Mouse (Mus musculus): Measurements from ENCODE around the gene Taok3. TPM values are rescaled to one million over a fixed set of nuclear protein-coding genes. Genes with fewer than 3 reads are reported as not detected.
A peak's percentile ranks its signal among the peaks of the same experiment; 100 is the strongest.

Gene Taok3
- polyA plus RNA-seq, 2 experiments: 17.1 to 43.3 TPM

- no peak overlapping the region for H3K4me3 ChIP-seq (ENCODE audit: insufficient read depth in 1 of 2, low read depth in 2 of 2, low read length in 2 of 2)
- no peaks in the 10 kb centered on the region for H3K27me3 ChIP-seq (ENCODE audit: control insufficient read depth, insufficient read depth, low read length)
- DNase-seq (ENCODE audit: low read depth in 3 of 3, low spot score in 3 of 3): peak in 1 of 3 experiments; percentile 19
- H3K4me2 ChIP-seq (ENCODE audit: low read depth): no peak overlapping the region
- H3K36me3 ChIP-seq (replicated peaks; ENCODE audit: control insufficient read depth, insufficient read depth, low read depth): peaks cover 8% of the 10 kb centered on the region
- no peaks in the 10 kb centered on the region for H3K9me3 ChIP-seq (ENCODE audit: control insufficient read depth, low read length)
- no peak overlapping the region for H3K27ac ChIP-seq
- TF ChIP-seq CTCF (IDR thresholded peaks at IDR 0.05; ENCODE audit: low read depth) (peak; percentile 81), EP300 (IDR thresholded peaks at IDR 0.05; ENCODE audit: low read depth) (no peak)
- ATAC-seq (ENCODE audit: insufficient read depth): no peak
- H3K9ac ChIP-seq (replicated peaks): no peak overlapping the region
- 44% methylated on average over 3 of the region's 3 CpGs for whole genome bisulfite sequencing (ENCODE audit: insufficient replicate concordance)
- H3K4me1 ChIP-seq (replicated peaks; ENCODE audit: control insufficient read depth in 2 of 2, insufficient read depth in 2 of 2, low read length in 1 of 2): no peaks in the 10 kb centered on the region
Observed at GRCm38 (mm10) chr5:117096716-117097115, 23.2 kb upstream of the Taok3 start.

GRCm38 (mm10) chr5:117099008-117099407 is 20.9 kb upstream of the Taok3 start:
- WGBS (ENCODE audit: insufficient replicate concordance): 72% methylated on average over 5 of the region's 5 CpGs
- Histone ChIP-seq H3K4me3 (ENCODE audit: insufficient read depth in 1 of 2, low read depth in 2 of 2, low read length in 2 of 2) (no peak overlapping the region), H3K4me1 (replicated peaks; ENCODE audit: control insufficient read depth in 2 of 2, insufficient read depth in 2 of 2, low read length in 1 of 2) (no peaks in the 10 kb centered on the region), H3K9ac (replicated peaks) (no peak overlapping the region), H3K36me3 (replicated peaks; ENCODE audit: control insufficient read depth, insufficient read depth, low read depth) (peaks cover 3% of the 10 kb centered on the region), H3K9me3 (ENCODE audit: control insufficient read depth, low read length) (no peaks in the 10 kb centered on the region), H3K27ac (no peak overlapping the region), H3K4me2 (ENCODE audit: low read depth) (no peak overlapping the region), H3K27me3 (ENCODE audit: control insufficient read depth, insufficient read depth, low read length) (no peaks in the 10 kb centered on the region)
- DNase-seq (ENCODE audit: low read depth in 3 of 3, low spot score in 3 of 3) (no peak), ATAC-seq (ENCODE audit: insufficient read depth) (no peak)
- TF ChIP-seq CTCF (IDR thresholded peaks at IDR 0.05; ENCODE audit: low read depth) (no peak), EP300 (IDR thresholded peaks at IDR 0.05; ENCODE audit: low read depth) (no peak)

- Histone ChIP-seq H3K4me2 (ENCODE audit: low read depth) (no peak overlapping the region), H3K4me1 (replicated peaks; ENCODE audit: control insufficient read depth in 2 of 2, insufficient read depth in 2 of 2, low read length in 1 of 2) (no peaks in the 10 kb centered on the region), H3K4me3 (ENCODE audit: insufficient read depth in 1 of 2, low read depth in 2 of 2, low read length in 2 of 2) (no peak overlapping the region), H3K9me3 (ENCODE audit: control insufficient read depth, low read length) (no peaks in the 10 kb centered on the region), H3K9ac (replicated peaks) (no peak overlapping the region), H3K27ac (no peak overlapping the region), H3K27me3 (ENCODE audit: control insufficient read depth, insufficient read depth, low read length) (no peaks in the 10 kb centered on the region), H3K36me3 (replicated peaks; ENCODE audit: control insufficient read depth, insufficient read depth, low read depth) (peaks cover 3% of the 10 kb centered on the region)
- DNase-seq (ENCODE audit: low read depth in 3 of 3, low spot score in 3 of 3) (no peak), ATAC-seq (ENCODE audit: insufficient read depth) (no peak)
- TF ChIP-seq EP300 (IDR thresholded peaks at IDR 0.05; ENCODE audit: low read depth) (no peak), CTCF (IDR thresholded peaks at IDR 0.05; ENCODE audit: low read depth) (peak; percentile 40)
- WGBS (ENCODE audit: insufficient replicate concordance): 81% methylated on average over 11 of the region's 11 CpGs
Observed at GRCm38 (mm10) chr5:117099742-117100141, 20.2 kb upstream of the Taok3 start.

- no peak overlapping the region for H3K4me2 ChIP-seq (ENCODE audit: low read depth)
- no peak overlapping the region for H3K27ac ChIP-seq
- TF ChIP-seq EP300 (IDR thresholded peaks at IDR 0.05; ENCODE audit: low read depth): no peak
- H3K9ac ChIP-seq (replicated peaks): no peak overlapping the region
- ATAC-seq (ENCODE audit: insufficient read depth) (no peak), DNase-seq (ENCODE audit: low read depth in 3 of 3, low spot score in 3 of 3) (no peak)
- H3K27me3 ChIP-seq (ENCODE audit: control insufficient read depth, insufficient read depth, low read length): no peaks in the 10 kb centered on the region
- 86% methylated on average over 20 of the region's 20 CpGs for WGBS (ENCODE audit: insufficient replicate concordance)
- H3K4me1 ChIP-seq (replicated peaks; ENCODE audit: control insufficient read depth in 2 of 2, insufficient read depth in 2 of 2, low read length in 1 of 2): no peaks in the 10 kb centered on the region
- no peaks in the 10 kb centered on the region for H3K9me3 ChIP-seq (ENCODE audit: control insufficient read depth, low read length)
- no peaks in the 10 kb centered on the region; the same call in none of the 2 replicates for H3K36me3 ChIP-seq (replicated peaks; ENCODE audit: control insufficient read depth, insufficient read depth, low read depth)
- no peak overlapping the region for H3K4me3 ChIP-seq (ENCODE audit: insufficient read depth in 1 of 2, low read depth in 2 of 2, low read length in 2 of 2)
Observed at GRCm38 (mm10) chr5:117103194-117103929, 16.6 kb upstream of the Taok3 start.

DNA sequence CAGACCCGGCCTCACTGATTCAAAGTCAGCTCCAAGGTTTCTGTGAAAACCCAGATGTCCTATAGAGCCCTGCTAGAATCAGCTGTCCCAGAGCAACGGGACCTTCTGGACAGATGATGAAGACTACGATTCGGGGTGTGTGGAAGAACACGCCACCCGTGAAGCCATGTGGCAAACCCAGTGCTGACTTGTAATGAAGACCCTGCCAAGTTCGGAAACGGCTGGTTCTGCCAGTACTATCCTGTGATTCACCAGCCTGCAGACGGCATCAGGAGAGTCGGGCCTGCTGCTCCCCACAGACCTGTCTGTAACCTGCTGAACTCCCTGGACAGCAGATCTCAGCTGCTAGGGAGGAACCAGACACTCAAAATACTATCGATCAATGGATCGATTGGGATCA is 15.6 kb upstream of the Taok3 start:
- no peak for TF ChIP-seq CTCF (IDR thresholded peaks at IDR 0.05; ENCODE audit: low read depth)
- no peak for TF ChIP-seq EP300 (IDR thresholded peaks at IDR 0.05; ENCODE audit: low read depth)
- H3K9me3 ChIP-seq (ENCODE audit: control insufficient read depth, low read length): no peaks in the 10 kb centered on the region
- H3K4me2 ChIP-seq (ENCODE audit: low read depth): no peak overlapping the region
- no peaks in the 10 kb centered on the region for H3K27me3 ChIP-seq (ENCODE audit: control insufficient read depth, insufficient read depth, low read length)
- H3K4me1 ChIP-seq (replicated peaks; ENCODE audit: control insufficient read depth in 2 of 2, insufficient read depth in 2 of 2, low read length in 1 of 2): no peaks in the 10 kb centered on the region
- H3K4me3 ChIP-seq (ENCODE audit: insufficient read depth in 1 of 2, low read depth in 2 of 2, low read length in 2 of 2): no peak overlapping the region
- ATAC-seq (ENCODE audit: insufficient read depth): no peak
- peaks cover 6% of the 10 kb centered on the region for H3K36me3 ChIP-seq (replicated peaks; ENCODE audit: control insufficient read depth, insufficient read depth, low read depth)
- 88% methylated on average over 12 of the region's 12 CpGs for WGBS (ENCODE audit: insufficient replicate concordance)
- no peak for DNase-seq (ENCODE audit: low read depth in 3 of 3, low spot score in 3 of 3)
- no peak overlapping the region for H3K27ac ChIP-seq
- H3K9ac ChIP-seq (replicated peaks): no peak overlapping the region
